8 mouse cellular contexts compared by ENCODE assay signal in the genomic region with DNA sequence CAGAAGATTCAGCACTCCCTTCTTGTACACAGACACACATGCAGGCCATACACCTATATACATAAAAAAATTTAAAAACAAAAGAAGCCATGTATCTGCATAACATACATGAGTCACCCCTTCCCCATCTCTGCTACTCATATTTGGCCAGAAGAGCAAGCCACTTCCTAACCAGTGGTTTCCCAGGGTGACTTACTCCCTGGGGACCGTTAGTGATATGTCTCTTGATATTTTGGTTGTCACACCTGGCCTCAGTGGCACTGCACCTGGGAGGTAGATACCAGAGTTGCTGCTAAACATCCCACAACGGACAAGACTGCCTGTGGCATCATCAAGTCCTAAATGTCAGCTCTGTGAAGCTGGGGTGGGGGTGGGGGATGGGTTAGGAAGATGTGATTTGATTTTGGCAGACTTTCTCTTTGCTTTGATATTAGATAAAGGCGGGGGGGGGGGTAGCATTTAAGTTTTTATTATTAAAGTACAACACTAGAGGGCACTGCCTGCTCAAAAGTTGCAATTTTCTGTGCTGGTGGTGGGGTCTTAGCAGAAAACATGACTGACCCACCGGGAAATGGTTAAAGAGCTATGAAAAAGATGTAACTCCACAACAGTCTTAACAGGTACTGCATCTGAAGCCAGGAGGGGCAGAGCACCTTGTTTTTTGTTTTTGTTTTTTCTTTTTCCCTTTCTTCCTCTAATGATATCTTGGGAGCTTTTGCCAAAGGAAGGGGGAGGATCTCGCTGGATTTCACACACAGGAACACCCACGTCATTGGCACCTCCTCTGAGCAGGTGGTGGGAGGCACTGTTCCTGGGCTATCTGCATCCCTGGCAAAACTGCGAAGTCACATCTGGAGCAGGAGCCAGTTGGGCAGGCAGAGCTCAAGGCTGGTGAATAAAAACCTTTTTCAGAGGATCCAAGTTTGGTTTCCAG. TPM values are rescaled to one million over a fixed set of nuclear protein-coding genes. Genes with fewer than 3 reads are reported as not detected.
A peak's percentile ranks its signal among the peaks of the same experiment; 100 is the strongest.
DNase-seq lines count a peak whose midpoint lies in the region; ATAC-seq lines count a peak whose summit lies in the region.

No protein-coding gene starts in this region.

- no peaks in the 10 kb centered on the region for H3K9me3 ChIP-seq in forebrain, embryonic 12.5 days
- H3K9me3 ChIP-seq in forebrain, embryonic 11.5 days (ENCODE audit: control insufficient read depth, low read length), result no peaks in the 10 kb centered on the region
- no peaks in the 10 kb centered on the region for H3K9me3 ChIP-seq in neural tube, embryonic 14.5 days (ENCODE audit: control insufficient read depth, low read length)

- H3K36me3 ChIP-seq in forebrain, embryonic 12.5 days (replicated peaks), result no peaks in the 10 kb centered on the region
- no peaks in the 10 kb centered on the region for H3K36me3 ChIP-seq in forebrain, embryonic 11.5 days (ENCODE audit: control insufficient read depth, insufficient read depth, low read length)
- no peaks in the 10 kb centered on the region for H3K36me3 ChIP-seq in neural tube, embryonic 14.5 days (ENCODE audit: control insufficient read depth, insufficient read depth, low read length)

- no peak overlapping the region for H3K4me3 ChIP-seq in forebrain, embryonic 12.5 days (replicated peaks)
- H3K4me3 ChIP-seq in forebrain, embryonic 11.5 days (ENCODE audit: low read depth, low read length), result no peak overlapping the region
- no peak overlapping the region for H3K4me3 ChIP-seq in neural tube, embryonic 14.5 days (ENCODE audit: low read depth, low read length)

- 0 out of 2 replicates have a peak, but pooled peaks cover 6% of the 10 kb centered on the region for H3K27me3 ChIP-seq in forebrain, embryonic 12.5 days
- no peaks in the 10 kb centered on the region for H3K27me3 ChIP-seq in forebrain, embryonic 11.5 days (ENCODE audit: control insufficient read depth, insufficient read depth, low read length)
- H3K27me3 ChIP-seq in neural tube, embryonic 14.5 days (ENCODE audit: control insufficient read depth, insufficient read depth, low read length), result no peaks in the 10 kb centered on the region

- H3K4me2 ChIP-seq in forebrain, embryonic 12.5 days, result peak overlapping the region; percentile 36
- H3K4me2 ChIP-seq in forebrain, embryonic 11.5 days (ENCODE audit: low read depth, low read length, severe bottlenecking), result no peak overlapping the region
- H3K4me2 ChIP-seq in neural tube, embryonic 14.5 days (ENCODE audit: low read depth, low read length), result peak overlapping the region; percentile 42; the same call in 1 of the 2 replicates

- no peak overlapping the region for H3K27ac ChIP-seq in forebrain, embryonic 12.5 days
- no peak overlapping the region for H3K27ac ChIP-seq in forebrain, embryonic 11.5 days (ENCODE audit: low read depth, low read length)
- H3K27ac ChIP-seq in neural tube, embryonic 14.5 days (ENCODE audit: low read depth, low read length), result no peak overlapping the region

- ATAC-seq in forebrain, embryonic 12.5 days (ENCODE audit: low FRiP score), result no peak
- ATAC-seq in forebrain, embryonic 11.5 days (replicated peaks; ENCODE audit: low FRiP score), result no peak; the same call in 1 of the 2 replicates
- ATAC-seq in neural tube, embryonic 14.5 days (ENCODE audit: low read depth), result no peak
- ATAC-seq in erythroid progenitor cell, adult 5-6 weeks (replicated peaks; ENCODE audit: low FRiP score, poor library complexity, severe bottlenecking), result no peak

- WGBS in forebrain, embryonic 12.5 days, result 14% methylated on average over 7 of the region's 7 CpGs
- 14% methylated on average over 7 of the region's 7 CpGs for WGBS in forebrain, embryonic 11.5 days
- WGBS in neural tube, embryonic 14.5 days, result 10% methylated on average over 7 of the region's 7 CpGs

- H3K9ac ChIP-seq in forebrain, embryonic 12.5 days, result no peak overlapping the region
- no peak overlapping the region for H3K9ac ChIP-seq in forebrain, embryonic 11.5 days (ENCODE audit: low read length)
- H3K9ac ChIP-seq in neural tube, embryonic 14.5 days (replicated peaks; ENCODE audit: low read depth, low read length), result peak overlapping the region; percentile 18; the same call in 1 of the 2 replicates

- DNase-seq in forebrain, embryonic 11.5 days (ENCODE audit: low spot score), result no peak
- peak; percentile 76 for DNase-seq in right cerebral cortex, adult 18-20 months
- DNase-seq in right cerebral cortex, postnatal 4 days, result no peak
- peak; percentile 55 for DNase-seq in forelimb bud, embryonic 11.5 days (ENCODE audit: low read depth, low spot score)
- DNase-seq in layer of hippocampus, postnatal 10 days (ENCODE audit: low spot score in 2 of 2), result peak; percentile 42 to 57

- H3K4me1 ChIP-seq in forebrain, embryonic 12.5 days, result peaks cover 6% of the 10 kb centered on the region; the same call in 1 of the 2 replicates
- H3K4me1 ChIP-seq in forebrain, embryonic 11.5 days (replicated peaks; ENCODE audit: control insufficient read depth, insufficient read depth, low read length), result no peaks in the 10 kb centered on the region
- peaks cover 2% of the 10 kb centered on the region; the same call in 1 of the 2 replicates for H3K4me1 ChIP-seq in neural tube, embryonic 14.5 days (ENCODE audit: control insufficient read depth, insufficient read depth, low read length)

RNA-seq across cellular contexts. Expression of gene Plekho1, which starts 30.0 kb away (rescaled TPM):
- 91.3 and 95.1 TPM in 2 replicates for polyA plus RNA-seq in forebrain, embryonic 12.5 days (2016; fragmentation: Nextera tagmentation; extraction: Ambion mirVana)
- polyA plus RNA-seq in forebrain, embryonic 11.5 days (2014; fragmentation: Nextera tagmentation; extraction: Ambion mirVana), result 82.5 and 85.6 TPM in 2 replicates
- total RNA-seq in layer of hippocampus, postnatal 10 days (2021), result 10 to 100 TPM; 50.2 to 56.5 TPM
- 45.5 and 49.2 TPM in 2 replicates for polyA plus RNA-seq in neural tube, embryonic 14.5 days (2014; fragmentation: Nextera tagmentation; extraction: Ambion mirVana)
- 12.6 and 13.4 TPM in 2 replicates for total RNA-seq in erythroid progenitor cell, adult 5-6 weeks (2015; ENCODE audit: low replicate concordance)
- total RNA-seq in erythroid progenitor cell, adult 5-6 weeks (2017; ENCODE audit: low replicate concordance), result 8.6 and 18.6 TPM in 2 replicates

RNA-seq across cellular contexts. Expression of gene Anp32e, which starts 36.7 kb away (rescaled TPM):
- polyA plus RNA-seq in forebrain, embryonic 12.5 days (2016; fragmentation: Nextera tagmentation; extraction: Ambion mirVana), result 405 and 446 TPM in 2 replicates
- 157 and 167 TPM in 2 replicates for polyA plus RNA-seq in forebrain, embryonic 11.5 days (2014; fragmentation: Nextera tagmentation; extraction: Ambion mirVana)
- 100 to 1,000 TPM; 103 to 105 TPM for total RNA-seq in layer of hippocampus, postnatal 10 days (2021)
- polyA plus RNA-seq in neural tube, embryonic 14.5 days (2014; fragmentation: Nextera tagmentation; extraction: Ambion mirVana), result 36.5 and 55.8 TPM in 2 replicates
- total RNA-seq in erythroid progenitor cell, adult 5-6 weeks (2015; ENCODE audit: low replicate concordance), result 153 and 197 TPM in 2 replicates
- 541 and 717 TPM in 2 replicates for total RNA-seq in erythroid progenitor cell, adult 5-6 weeks (2017; ENCODE audit: low replicate concordance)

Comparison
In these comparisons a context has a peak if more than half of its experiments do, and no peak if none do; other contexts are left out.
1. DNase-seq: peak in right cerebral cortex, adult 18-20 months (single experiment), forelimb bud, embryonic 11.5 days (single experiment) and layer of hippocampus, postnatal 10 days (2 of 2); none in forebrain, embryonic 11.5 days (single experiment) and right cerebral cortex, postnatal 4 days (single experiment).